Mouse (Mus musculus) limb, embryonic 13.5 days (tissue): ENCODE measurements around the gene Shisa7. TPM values are rescaled to one million over a fixed set of nuclear protein-coding genes. Genes with fewer than 3 reads are reported as not detected.

Experiments used
- polyA plus RNA-seq: library from polyadenylated mRNA; unstranded; fragments of >200 nt; fragmentation: Nextera tagmentation; extraction: Ambion mirVana; gene quantifications from 2 replicates; pipeline ENCODE4 v1.2.1, GENCODE M21; 2015

Gene Shisa7
- polyA plus RNA-seq, 1 experiment from 2014 or later = 0.17 TPM

Other genes with a start within 250 kb of the Shisa7 start
- not detected in 2 replicates for gene Ptprh, start 240.7 kb downstream of the Shisa7 start, polyA plus RNA-seq
- 1.2 and 1.3 TPM in 2 replicates for gene Tmem86b, start 213.3 kb downstream of the Shisa7 start, polyA plus RNA-seq
- 9.0 and 9.9 TPM in 2 replicates for gene Ppp6r1, start 185.7 kb downstream of the Shisa7 start, polyA plus RNA-seq
- 93.6 and 95.4 TPM in 2 replicates for gene Hspbp1, start 159.6 kb downstream of the Shisa7 start, polyA plus RNA-seq
- 2.2 and 2.3 TPM in 2 replicates for gene Brsk1, start 154.1 kb downstream of the Shisa7 start, polyA plus RNA-seq
- gene Tmem150b, start 119.4 kb downstream of the Shisa7 start, polyA plus RNA-seq = 0.13 TPM in 2 replicates
- gene Kmt5c, start 104.6 kb downstream of the Shisa7 start, polyA plus RNA-seq = 61.6 and 65.3 TPM in 2 replicates
- gene Cox6b2, start 91.6 kb downstream of the Shisa7 start, polyA plus RNA-seq = 67.5 and 68.6 TPM in 2 replicates
- not detected in 2 replicates for gene Fam71e2, start 73.4 kb downstream of the Shisa7 start, polyA plus RNA-seq
- gene Il11, start 61.8 kb downstream of the Shisa7 start, polyA plus RNA-seq = 0.26 and 0.39 TPM in 2 replicates
- gene Tmem190, start 61.8 kb downstream of the Shisa7 start, polyA plus RNA-seq = not detected in 2 replicates
- 7.3 and 7.9 TPM in 2 replicates for gene Tmem238, start 55.0 kb downstream of the Shisa7 start, polyA plus RNA-seq
- gene Rpl28, start 51.8 kb downstream of the Shisa7 start, polyA plus RNA-seq = 290 and 292 TPM in 2 replicates
- gene Ube2s, start 32.1 kb downstream of the Shisa7 start, polyA plus RNA-seq = 328 and 349 TPM in 2 replicates
- 5.6 and 6.4 TPM in 2 replicates for gene Isoc2b, start 25.6 kb upstream of the Shisa7 start, polyA plus RNA-seq
- 1.2 and 1.3 TPM in 2 replicates for gene Isoc2a, start 32.5 kb upstream of the Shisa7 start, polyA plus RNA-seq
- gene Gm36210, start 61.8 kb upstream of the Shisa7 start, polyA plus RNA-seq = not detected in 2 replicates
- gene Zfp628, start 70.5 kb upstream of the Shisa7 start, polyA plus RNA-seq = 4.2 and 4.3 TPM in 2 replicates
- gene Nat14, start 77.3 kb upstream of the Shisa7 start, polyA plus RNA-seq = 3.1 and 3.3 TPM in 2 replicates
- gene Ssc5d, start 81.1 kb upstream of the Shisa7 start, polyA plus RNA-seq = 6.4 and 8.1 TPM in 2 replicates
- gene Sbk2, start 119.7 kb upstream of the Shisa7 start, polyA plus RNA-seq = 0.38 and 0.92 TPM in 2 replicates
- not detected in 2 replicates for gene Sbk3, start 126.5 kb upstream of the Shisa7 start, polyA plus RNA-seq
- 35.3 and 38.5 TPM in 2 replicates for gene Zfp579, start 151.5 kb upstream of the Shisa7 start, polyA plus RNA-seq
- 9.1 and 10.7 TPM in 2 replicates for gene Zfp524, start 169.7 kb upstream of the Shisa7 start, polyA plus RNA-seq
- gene Fiz1, start 170.0 kb upstream of the Shisa7 start, polyA plus RNA-seq = 44.7 and 48.6 TPM in 2 replicates
- gene Gm44973, start 170.8 kb upstream of the Shisa7 start, polyA plus RNA-seq = 0.42 and 2.1 TPM in 2 replicates
- 6.0 and 8.1 TPM in 2 replicates for gene Zfp865, start 175.7 kb upstream of the Shisa7 start, polyA plus RNA-seq
- 44.9 and 47.8 TPM in 2 replicates for gene Ccdc106, start 175.9 kb upstream of the Shisa7 start, polyA plus RNA-seq
- 0.13 TPM in 1 of 2 replicates, not detected in the other for gene 4632433K11Rik, start 189.4 kb upstream of the Shisa7 start, polyA plus RNA-seq
- 7.0 and 7.8 TPM in 2 replicates for gene Zfp784, start 193.8 kb upstream of the Shisa7 start, polyA plus RNA-seq
- gene Zfp580, start 206.8 kb upstream of the Shisa7 start, polyA plus RNA-seq = 42.1 and 42.8 TPM in 2 replicates
- 152 and 153 TPM in 2 replicates for gene U2af2, start 217.4 kb upstream of the Shisa7 start, polyA plus RNA-seq
- gene Epn1, start 235.5 kb upstream of the Shisa7 start, polyA plus RNA-seq = 62.2 and 64.6 TPM in 2 replicates